Mouse (Mus musculus): ENCODE measurements around the gene Tmem203. TPM values are rescaled to one million over a fixed set of nuclear protein-coding genes. Genes with fewer than 3 reads are reported as not detected.

Gene Tmem203
- polyA plus RNA-seq, 1 experiment, result 31.9 TPM

- Histone ChIP-seq H3K4me1 (ENCODE audit: control insufficient read depth, insufficient read depth, low read length) (peaks cover 35% of the 10 kb centered on the region), H3K27me3 (ENCODE audit: control insufficient read depth, insufficient read depth, low read length) (no peaks in the 10 kb centered on the region), H3K4me3 (replicated peaks; ENCODE audit: insufficient read depth, low read depth, low read length) (peak overlapping the region; percentile 91), H3K27ac (ENCODE audit: insufficient read depth, low read length) (peak overlapping the region; percentile 96)
- WGBS, result 4% methylated on average over 6 of the region's 6 CpGs
- DNase-seq, result peak; percentile 97 to 99
- TF ChIP-seq CTCF (IDR thresholded peaks at IDR 0.05; ENCODE audit: borderline replicate concordance, insufficient read depth, low read depth, low read length) (no peak), POLR2A (IDR thresholded peaks at IDR 0.05; ENCODE audit: borderline replicate concordance, insufficient read depth, low read length) (peak; percentile 34; the same call in 1 of the 2 replicates)
These were observed 10.8 kb downstream of the Tmem203 start for GRCm38 (mm10) chr2:25265897-25266656.

- no peaks in the 10 kb centered on the region for H3K27me3 ChIP-seq (ENCODE audit: control insufficient read depth, insufficient read depth, low read length)
These were observed 11.5 kb downstream of the Tmem203 start for GRCm38 (mm10) chr2:25266720-25267119.

GRCm38 (mm10) chr2:25267241-25267640, 12.0 kb downstream of the Tmem203 start:
- Histone ChIP-seq H3K4me3 (replicated peaks; ENCODE audit: insufficient read depth, low read depth, low read length) (peak overlapping the region; percentile 63), H3K4me1 (ENCODE audit: control insufficient read depth, insufficient read depth, low read length) (peaks cover 38% of the 10 kb centered on the region), H3K27me3 (ENCODE audit: control insufficient read depth, insufficient read depth, low read length) (no peaks in the 10 kb centered on the region), H3K27ac (ENCODE audit: insufficient read depth, low read length) (peak overlapping the region; percentile 96)
- no peak for TF ChIP-seq POLR2A (IDR thresholded peaks at IDR 0.05; ENCODE audit: borderline replicate concordance, insufficient read depth, low read length)
- no peak for TF ChIP-seq CTCF (IDR thresholded peaks at IDR 0.05; ENCODE audit: borderline replicate concordance, insufficient read depth, low read depth, low read length)
- DNase-seq, result peak; percentile 51 to 59

More at GRCm38 (mm10) chr2:25266720-25267119, 11.5 kb downstream of the Tmem203 start:
- peaks cover 38% of the 10 kb centered on the region for H3K4me1 ChIP-seq (ENCODE audit: control insufficient read depth, insufficient read depth, low read length)
- 2% methylated on average over 2 of the region's 2 CpGs for WGBS
- peak; percentile 80 to 81 for DNase-seq
- peak overlapping the region; percentile 63 for H3K4me3 ChIP-seq (replicated peaks; ENCODE audit: insufficient read depth, low read depth, low read length)
- TF ChIP-seq CTCF (IDR thresholded peaks at IDR 0.05; ENCODE audit: borderline replicate concordance, insufficient read depth, low read depth, low read length) (no peak), POLR2A (IDR thresholded peaks at IDR 0.05; ENCODE audit: borderline replicate concordance, insufficient read depth, low read length) (no peak)
- H3K27ac ChIP-seq (ENCODE audit: insufficient read depth, low read length), result peak overlapping the region; percentile 96

- Histone ChIP-seq H3K4me1 (ENCODE audit: control insufficient read depth, insufficient read depth, low read length) (peaks cover 38% of the 10 kb centered on the region), H3K4me3 (replicated peaks; ENCODE audit: insufficient read depth, low read depth, low read length) (peak overlapping the region; percentile 63), H3K27ac (ENCODE audit: insufficient read depth, low read length) (peak overlapping the region; percentile 96), H3K27me3 (ENCODE audit: control insufficient read depth, insufficient read depth, low read length) (no peaks in the 10 kb centered on the region)
- 24% methylated on average over 4 of the region's 4 CpGs for WGBS
- TF ChIP-seq POLR2A (IDR thresholded peaks at IDR 0.05; ENCODE audit: borderline replicate concordance, insufficient read depth, low read length), result no peak
- no peak for TF ChIP-seq CTCF (IDR thresholded peaks at IDR 0.05; ENCODE audit: borderline replicate concordance, insufficient read depth, low read depth, low read length)
- DNase-seq, result peak in 1 of 2 experiments; percentile 46
These were observed 12.6 kb downstream of the Tmem203 start for GRCm38 (mm10) chr2:25267746-25268309.

- Histone ChIP-seq H3K27ac (ENCODE audit: insufficient read depth, low read length) (peak within 1 kb of the TSS; percentile 2; the same call in 1 of the 2 replicates), H3K4me1 (ENCODE audit: control insufficient read depth, insufficient read depth, low read length) (peaks cover 40% of the 10 kb centered on the region), H3K27me3 (ENCODE audit: control insufficient read depth, insufficient read depth, low read length) (no peaks in the 10 kb centered on the region), H3K4me3 (replicated peaks; ENCODE audit: insufficient read depth, low read depth, low read length) (peak within 1 kb of the TSS; percentile 83)
- DNase-seq, result peak; percentile 97 to 99
- TF ChIP-seq CTCF (IDR thresholded peaks at IDR 0.05; ENCODE audit: borderline replicate concordance, insufficient read depth, low read depth, low read length) (peak; percentile 33; the same call in 1 of the 2 replicates), POLR2A (IDR thresholded peaks at IDR 0.05; ENCODE audit: borderline replicate concordance, insufficient read depth, low read length) (peak; percentile 79)
- WGBS, result under 1% methylated on average over 55 of the region's 55 CpGs
These were observed 16.7 kb downstream of the Tmem203 start, which contains the start of the genes Ssna1 and Anapc2 for GRCm38 (mm10) chr2:25271827-25272511. Gene Ssna1 (minus strand): TSS chr2:25272438. Gene Anapc2 (plus strand): TSS chr2:25272478.

- Histone ChIP-seq H3K27ac (ENCODE audit: insufficient read depth, low read length) (no peak overlapping the region), H3K4me3 (replicated peaks; ENCODE audit: insufficient read depth, low read depth, low read length) (peak overlapping the region; percentile 83), H3K4me1 (ENCODE audit: control insufficient read depth, insufficient read depth, low read length) (peaks cover 34% of the 10 kb centered on the region), H3K27me3 (ENCODE audit: control insufficient read depth, insufficient read depth, low read length) (no peaks in the 10 kb centered on the region)
- TF ChIP-seq POLR2A (IDR thresholded peaks at IDR 0.05; ENCODE audit: borderline replicate concordance, insufficient read depth, low read length) (no peak), CTCF (IDR thresholded peaks at IDR 0.05; ENCODE audit: borderline replicate concordance, insufficient read depth, low read depth, low read length) (no peak)
- DNase-seq, result no peak
- under 1% methylated on average over 29 of the region's 29 CpGs for WGBS
These were observed 17.3 kb downstream of the Tmem203 start for GRCm38 (mm10) chr2:25272515-25272914.

GRCm38 (mm10) chr2:25273010-25273409, 17.8 kb downstream of the Tmem203 start:
- H3K27ac ChIP-seq (ENCODE audit: insufficient read depth, low read length), result no peak overlapping the region
- no peak for DNase-seq
- peak overlapping the region; percentile 83 for H3K4me3 ChIP-seq (replicated peaks; ENCODE audit: insufficient read depth, low read depth, low read length)
- H3K27me3 ChIP-seq (ENCODE audit: control insufficient read depth, insufficient read depth, low read length), result no peaks in the 10 kb centered on the region
- H3K4me1 ChIP-seq (ENCODE audit: control insufficient read depth, insufficient read depth, low read length), result peaks cover 29% of the 10 kb centered on the region
- TF ChIP-seq CTCF (IDR thresholded peaks at IDR 0.05; ENCODE audit: borderline replicate concordance, insufficient read depth, low read depth, low read length) (no peak), POLR2A (IDR thresholded peaks at IDR 0.05; ENCODE audit: borderline replicate concordance, insufficient read depth, low read length) (no peak)
- WGBS, result 30% methylated on average over 16 of the region's 16 CpGs

Measured in cerebellum, adult 2 months (tissue).